Mouse (Mus musculus) CH12.LX (cell line): ENCODE results near the gene Armc12.

ENCODE experiments used
- CTCF ChIP-seq, 2 experiments: IDR thresholded peaks in 1 of 2; conservative IDR thresholded peaks in 1 of 2; 2 replicates each; pipeline ENCODE4 v1.5.1; 2011 to 2012; ENCODE audit warnings: low read depth in 2 of 2, low read length in 2 of 2, improper control_type of control experiment in 1 of 2, inconsistent platforms in 1 of 2, mild to moderate bottlenecking in 1 of 2, moderate library complexity in 1 of 2
- E2F4 ChIP-seq: IDR thresholded peaks from 2 replicates; pipeline ENCODE4 v1.6.1; 2011; ENCODE audit warnings: low read depth, low read length, improper control_type of control experiment; ENCODE audit not compliant: insufficient replicate concordance
- NRF1 ChIP-seq: IDR thresholded peaks from 2 replicates; pipeline ENCODE4 v1.6.1; 2014; ENCODE audit warnings: low read depth, mild to moderate bottlenecking, inconsistent platforms, low read length, improper control_type of control experiment, moderate library complexity
- TCF12 ChIP-seq: IDR thresholded peaks from 2 replicates; pipeline ENCODE4 v1.6.1; 2014; ENCODE audit warnings: low read depth, mild to moderate bottlenecking, inconsistent platforms, low read length, improper control_type of control experiment
- ZMIZ1 ChIP-seq: IDR thresholded peaks from 2 replicates; pipeline ENCODE4 v1.6.1; 2012; ENCODE audit warnings: low read depth, mild to moderate bottlenecking, inconsistent platforms, low read length, improper control_type of control experiment

- TF ChIP-seq NRF1 (no peak), TCF12 (no peak), CTCF (conservative IDR thresholded peaks at IDR 0.05 in 1 of 2, IDR thresholded peaks at IDR 0.05 in 1 of 2; ENCODE audit: low read depth in 2 of 2, low read length in 2 of 2) (peak in 1 of 2 experiments; percentile 25; a peak in 1 of 4 replicates), E2F4 (no peak), ZMIZ1 (no peak)
These were observed 16.3 kb downstream of the Armc12 start for GRCm38 (mm10) chr17:28546925-28547324.
